Mouse (Mus musculus) cerebral cortex, adult 2 months (tissue): ENCODE measurements around the gene Hdac9.

Source experiments
- WGBS: fragments of 180-500 bp; shearing (Covaris S2); methylation state at CpG from one replicate; pipeline ENCODE4 v1.1.7; 2018; 5-methylcytosine and 5-hydroxymethylcytosine counted together

Hdac9 gene

GRCm38 (mm10) chr12:34688941-34689340 is 228.0 kb downstream of the Hdac9 start:
- 66% methylated on average over 4 of the region's 4 CpGs for WGBS

- 69% methylated on average over 4 of the region's 4 CpGs for WGBS
Observed at GRCm38 (mm10) chr12:34683375-34683774, 233.5 kb downstream of the Hdac9 start.

- WGBS, result 95% methylated on average over 3 of the region's 3 CpGs
Observed at GRCm38 (mm10) chr12:34682657-34683056, 234.2 kb downstream of the Hdac9 start.

- 58% methylated on average over 5 of the region's 5 CpGs for WGBS
Observed at GRCm38 (mm10) chr12:34680576-34680975, 236.3 kb downstream of the Hdac9 start.

GRCm38 (mm10) chr12:34677110-34677509 is 239.8 kb downstream of the Hdac9 start:
- WGBS, result 74% methylated on average over 6 of the region's 6 CpGs

GRCm38 (mm10) chr12:34674235-34674634 is 242.7 kb downstream of the Hdac9 start:
- WGBS, result 64% methylated on average over 2 of the region's 2 CpGs

GRCm38 (mm10) chr12:34673539-34673938 is 243.4 kb downstream of the Hdac9 start:
- 89% methylated on average over 4 of the region's 4 CpGs for WGBS

- WGBS, result 0% methylated on average over 3 of the region's 3 CpGs
Observed at GRCm38 (mm10) chr12:34664758-34665157, 252.1 kb downstream of the Hdac9 start.

- 70% methylated on average over 5 of the region's 5 CpGs for WGBS
Observed at GRCm38 (mm10) chr12:34660027-34660426, 256.9 kb downstream of the Hdac9 start.

- 50% methylated on average over 3 of the region's 3 CpGs for WGBS
Observed at GRCm38 (mm10) chr12:34658568-34658967, 258.3 kb downstream of the Hdac9 start.

- WGBS, result 24% methylated on average over 6 of the region's 6 CpGs
Observed at GRCm38 (mm10) chr12:34658119-34658518, 258.8 kb downstream of the Hdac9 start.

GRCm38 (mm10) chr12:34653615-34654014 is 263.3 kb downstream of the Hdac9 start:
- 39% methylated on average over 3 of the region's 3 CpGs for WGBS

- WGBS, result 88% methylated on average over 3 of the region's 3 CpGs
Observed at GRCm38 (mm10) chr12:34648753-34649152, 268.1 kb downstream of the Hdac9 start.

- WGBS, result 53% methylated on average over 4 of the region's 4 CpGs
Observed at GRCm38 (mm10) chr12:34641705-34642259, 275.1 kb downstream of the Hdac9 start.

GRCm38 (mm10) chr12:34637238-34638124 is 279.4 kb downstream of the Hdac9 start:
- 77% methylated on average over 16 of the region's 16 CpGs for WGBS

GRCm38 (mm10) chr12:34619101-34619500 is 297.8 kb downstream of the Hdac9 start:
- WGBS, result 74% methylated on average over 5 of the region's 5 CpGs

GRCm38 (mm10) chr12:34618321-34618720 is 298.6 kb downstream of the Hdac9 start:
- 34% methylated on average over 3 of the region's 3 CpGs for WGBS

GRCm38 (mm10) chr12:34617836-34618235 is 299.1 kb downstream of the Hdac9 start:
- WGBS, result 29% methylated on average over 10 of the region's 10 CpGs

- WGBS, result 47% methylated on average over 5 of the region's 5 CpGs
Observed at GRCm38 (mm10) chr12:34614796-34615195, 302.1 kb downstream of the Hdac9 start.

GRCm38 (mm10) chr12:34612511-34612910 is 304.4 kb downstream of the Hdac9 start:
- WGBS, result 86% methylated on average over 3 of the region's 3 CpGs

- 95% methylated on average over 4 of the region's 4 CpGs for WGBS
Observed at GRCm38 (mm10) chr12:34604521-34604920, 312.4 kb downstream of the Hdac9 start.

GRCm38 (mm10) chr12:34594167-34594793 is 322.6 kb downstream of the Hdac9 start:
- 86% methylated on average over 10 of the region's 10 CpGs for WGBS

GRCm38 (mm10) chr12:34587171-34587570 is 329.7 kb downstream of the Hdac9 start:
- 68% methylated on average over 4 of the region's 4 CpGs for WGBS
